Mouse (Mus musculus) olfactory bulb, adult 2 months (tissue): ENCODE data around the gene Hexim1. TPM values are rescaled to one million over a fixed set of nuclear protein-coding genes. Genes with fewer than 3 reads are reported as not detected.

Experiments used
- H3K27ac ChIP-seq: fragments of 200-500 bp; 2 replicates; pipeline ENCODE4 v1.5.1; 2012; ENCODE audit warnings: low read depth, low read length; ENCODE audit not compliant: insufficient read depth
- H3K4me1 ChIP-seq: fragments of 200-500 bp; 2 replicates; pipeline ENCODE4 v1.6.1; 2012; ENCODE audit warnings: low read length; ENCODE audit not compliant: control insufficient read depth, insufficient read depth
- H3K4me3 ChIP-seq: fragments of 200-500 bp; 2 replicates; pipeline ENCODE4 v1.5.1; 2012; ENCODE audit warnings: mild to moderate bottlenecking, low read depth, low read length, moderate library complexity; ENCODE audit not compliant: insufficient read depth
- CTCF ChIP-seq: fragments of 200-500 bp; IDR thresholded peaks from 2 replicates; pipeline ENCODE4 v1.5.1; 2012; ENCODE audit warnings: low read depth, mild to moderate bottlenecking, low read length, moderate library complexity; ENCODE audit not compliant: insufficient read depth
- POLR2A ChIP-seq: fragments of 200-500 bp; IDR thresholded peaks from 2 replicates; pipeline ENCODE4 v1.6.1; 2012; ENCODE audit warnings: mild to moderate bottlenecking, low read depth, low read length, moderate library complexity; ENCODE audit not compliant: insufficient read depth
- WGBS: fragments of 180-500 bp; shearing (Covaris S2); methylation state at CpG from one replicate; pipeline ENCODE4 v1.1.7; 2018; 5-methylcytosine and 5-hydroxymethylcytosine counted together
- polyA plus RNA-seq: library from polyadenylated mRNA; stranded (reverse); fragments of >200 nt; gene quantifications from 2 replicates; pipeline ENCODE4 v1.2.4, GENCODE M21; 2012; ENCODE audit warnings: low replicate concordance; ENCODE audit not compliant: missing spikeins, insufficient read depth, insufficient read length

Gene Hexim1
- polyA plus RNA-seq, 1 experiment = not detected

DNA sequence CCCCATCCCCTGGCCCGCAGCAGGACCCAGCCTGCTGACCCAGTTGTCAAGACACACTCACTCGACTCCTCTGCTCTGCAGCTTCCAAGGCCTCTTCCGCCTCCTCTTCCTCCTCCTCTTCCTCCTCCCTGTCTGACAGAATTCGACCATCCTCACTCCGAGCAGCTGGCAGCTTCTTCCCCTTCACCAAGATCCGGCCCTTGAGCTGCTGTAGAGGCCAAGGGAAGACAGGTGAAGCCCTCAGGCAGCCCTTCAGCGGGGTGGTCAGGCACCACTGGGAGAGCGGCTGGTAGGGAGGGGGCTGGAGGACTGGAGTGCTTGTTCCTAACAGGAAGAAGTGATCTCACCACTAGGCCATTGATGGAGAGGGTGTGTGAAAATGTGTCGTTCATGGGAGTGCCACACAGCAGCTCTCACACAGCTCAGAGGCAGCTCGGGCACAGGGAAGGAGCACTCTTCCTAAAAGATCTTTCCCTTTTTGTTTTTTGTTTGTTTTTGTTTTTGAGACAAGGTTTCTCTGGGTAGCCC is 41.2 kb upstream of the Hexim1 start:
- 32% methylated on average over 10 of the region's 10 CpGs for WGBS
- TF ChIP-seq CTCF = no peak
- no peak for TF ChIP-seq POLR2A
- Histone ChIP-seq H3K4me1 (peaks cover 11% of the 10 kb centered on the region), H3K27ac (no peak overlapping the region), H3K4me3 (no peak overlapping the region)

GRCm38 (mm10) chr11:103076010-103076409 is 40.0 kb upstream of the Hexim1 start:
- peaks cover 21% of the 10 kb centered on the region for H3K4me1 ChIP-seq
- 90% methylated on average over 7 of the region's 7 CpGs for WGBS
- no peak overlapping the region for H3K4me3 ChIP-seq
- no peak overlapping the region for H3K27ac ChIP-seq
- TF ChIP-seq POLR2A (no peak), CTCF (no peak)

DNA sequence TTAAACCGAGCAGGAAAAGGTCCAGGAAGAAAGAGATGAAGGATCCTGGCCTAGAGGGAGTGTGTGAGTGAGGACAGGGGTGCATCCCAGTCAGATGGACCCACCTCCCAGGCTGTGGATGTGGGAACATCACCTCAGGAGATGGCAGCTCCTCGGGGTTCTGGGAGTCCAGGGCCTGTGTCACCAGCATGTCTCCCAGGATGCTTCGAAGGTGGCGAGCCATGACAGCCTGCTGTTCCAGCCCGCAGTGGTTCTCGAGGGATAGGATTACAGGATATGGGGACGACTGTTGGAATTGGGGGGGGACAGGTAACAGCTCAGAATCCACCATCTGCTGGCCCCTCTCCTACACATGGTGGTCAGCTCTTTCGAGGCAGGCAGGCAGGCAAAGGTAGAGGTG is 39.5 kb upstream of the Hexim1 start:
- no peak for TF ChIP-seq POLR2A
- no peak for TF ChIP-seq CTCF
- Histone ChIP-seq H3K4me3 (no peak overlapping the region), H3K4me1 (peaks cover 17% of the 10 kb centered on the region), H3K27ac (no peak overlapping the region)
- 86% methylated on average over 8 of the region's 8 CpGs for WGBS

DNA sequence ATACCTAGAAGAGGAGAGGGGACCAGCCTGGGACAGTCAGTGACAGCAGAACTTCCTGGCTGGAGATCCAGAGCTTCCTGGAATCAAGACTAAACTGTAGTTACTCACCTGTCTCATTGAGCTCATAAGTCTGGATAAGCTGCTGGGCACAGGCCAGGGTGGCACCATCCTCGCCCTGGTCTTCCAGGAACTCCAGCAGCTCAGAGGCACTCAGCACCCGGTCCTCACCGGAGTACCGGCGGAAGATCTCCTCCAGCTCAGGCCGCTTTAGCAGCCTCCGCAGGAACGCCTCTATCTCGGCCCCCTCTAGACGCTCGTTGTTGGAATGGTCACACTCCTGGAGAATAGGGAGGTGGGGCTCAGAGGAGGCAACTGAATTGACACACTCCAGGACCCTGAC is 37.9 kb upstream of the Hexim1 start:
- H3K4me1 ChIP-seq = peaks cover 17% of the 10 kb centered on the region
- H3K4me3 ChIP-seq = no peak overlapping the region
- no peak overlapping the region for H3K27ac ChIP-seq
- 89% methylated on average over 11 of the region's 11 CpGs for WGBS
- TF ChIP-seq CTCF (no peak), POLR2A (no peak)

DNA sequence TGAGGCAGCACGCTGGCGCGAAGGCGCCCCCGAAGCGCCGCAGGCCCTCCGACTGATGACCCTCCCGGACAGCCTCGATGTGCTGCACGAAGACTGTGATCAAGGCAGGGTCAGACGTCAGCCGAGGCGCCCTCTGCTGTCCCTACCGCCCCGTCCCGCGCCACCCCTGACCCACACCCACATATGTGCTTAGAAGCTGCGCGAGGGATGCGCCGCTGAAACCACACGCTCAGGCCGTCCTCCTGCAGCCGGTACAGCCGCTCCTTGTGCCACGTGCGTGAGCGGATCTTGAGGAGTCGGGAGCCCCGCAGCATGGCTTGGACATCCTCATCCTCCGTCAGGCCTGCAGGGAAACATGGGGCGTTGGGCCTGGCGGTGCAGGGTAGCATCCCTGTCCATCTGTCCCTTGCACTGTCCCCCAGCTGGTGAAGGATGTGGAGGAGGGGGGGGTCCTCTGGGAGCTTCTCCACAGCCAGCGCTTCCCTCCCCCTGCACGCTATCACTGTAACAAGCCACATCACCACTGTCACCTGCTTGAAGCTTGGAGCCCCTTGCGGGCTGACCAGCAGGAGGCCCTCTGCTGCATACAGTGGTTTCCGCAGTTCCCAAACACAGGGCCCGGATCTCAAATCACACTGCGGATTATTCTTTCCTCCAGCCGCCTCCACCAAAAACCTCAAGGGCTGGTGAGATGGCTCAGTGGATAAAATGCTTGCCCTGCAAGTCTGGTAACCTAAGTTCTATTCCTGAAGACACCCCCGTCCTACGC is 35.5 kb upstream of the Hexim1 start:
- Histone ChIP-seq H3K4me3 (no peak overlapping the region), H3K4me1 (peaks cover 10% of the 10 kb centered on the region), H3K27ac (no peak overlapping the region)
- WGBS = 18% methylated on average over 43 of the region's 43 CpGs
- TF ChIP-seq CTCF (no peak), POLR2A (no peak)

DNA sequence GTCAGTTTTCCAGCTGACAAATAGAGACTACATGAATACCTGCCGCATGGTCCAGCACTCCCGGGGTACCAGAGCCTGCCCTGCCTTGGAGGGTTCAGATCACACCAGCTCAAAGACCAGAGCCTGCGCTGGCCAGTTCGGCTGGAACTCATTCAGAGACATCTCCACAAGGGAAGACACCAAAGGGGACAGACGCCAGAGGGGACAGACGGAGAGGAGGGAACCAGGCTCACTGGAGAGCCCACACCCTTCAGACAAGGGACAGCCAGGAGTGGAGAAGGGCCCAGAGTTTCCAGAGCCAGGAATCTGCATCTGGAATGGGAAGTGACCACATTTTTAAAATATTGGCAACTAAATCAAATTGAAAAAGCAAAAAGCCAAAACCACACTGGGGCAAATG is 34.4 kb upstream of the Hexim1 start:
- peaks cover 10% of the 10 kb centered on the region for H3K4me1 ChIP-seq
- no peak for TF ChIP-seq POLR2A
- TF ChIP-seq CTCF = no peak
- WGBS = 75% methylated on average over 6 of the region's 6 CpGs
- no peak overlapping the region for H3K4me3 ChIP-seq
- no peak overlapping the region for H3K27ac ChIP-seq

- H3K4me3 ChIP-seq = no peak overlapping the region
- WGBS = 96% methylated on average over 7 of the region's 7 CpGs
- no peak overlapping the region for H3K27ac ChIP-seq
- TF ChIP-seq POLR2A (no peak), CTCF (no peak)
- H3K4me1 ChIP-seq = peaks cover 10% of the 10 kb centered on the region
Measured at GRCm38 (mm10) chr11:103093306-103093705, 22.7 kb upstream of the Hexim1 start.

DNA sequence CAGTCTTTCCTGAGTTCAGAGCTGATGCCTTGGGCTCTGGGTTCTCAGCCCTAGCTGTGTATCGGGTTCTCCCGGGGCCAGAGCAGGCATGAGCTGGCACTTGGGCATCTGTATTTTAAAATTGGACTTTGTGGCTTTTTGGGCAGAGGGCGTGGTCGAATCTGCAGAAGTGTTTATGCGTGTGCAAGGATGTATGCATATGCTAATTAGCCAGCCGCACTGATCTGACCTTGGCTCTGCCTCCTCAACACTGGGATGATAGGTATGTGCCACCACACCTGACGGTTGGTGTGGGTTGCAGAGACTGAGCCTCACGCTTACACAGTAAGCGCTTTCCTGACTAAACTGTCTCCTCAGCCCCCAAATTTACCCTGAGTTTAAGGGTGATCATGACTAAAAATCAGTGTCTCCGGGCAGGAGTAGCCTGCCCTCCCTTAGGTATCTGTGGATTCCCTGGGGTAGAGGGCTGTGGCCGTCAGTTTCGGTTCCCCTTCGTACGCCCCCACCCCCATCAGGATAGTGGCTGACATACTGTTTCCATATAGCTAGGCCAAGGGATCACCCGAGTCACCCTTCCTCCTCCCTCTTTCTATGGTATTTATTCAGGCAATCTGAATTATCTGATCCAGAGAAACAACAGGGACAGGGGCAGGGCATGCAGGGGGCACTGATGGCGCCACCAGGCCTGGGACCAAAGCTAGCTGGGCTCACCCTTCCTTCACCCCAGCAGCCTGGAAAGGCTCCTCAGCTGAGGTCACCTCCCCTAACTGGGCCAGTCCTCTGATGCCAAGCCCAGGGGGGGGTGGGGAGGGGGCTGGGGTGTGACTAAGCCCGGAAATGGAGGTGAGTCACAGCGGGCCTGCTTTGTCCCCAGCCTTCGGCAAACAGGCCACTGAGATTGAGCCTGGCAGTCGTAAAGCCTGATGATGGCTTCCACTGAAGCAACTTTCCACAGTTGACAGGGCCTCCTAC is 21.9 kb upstream of the Hexim1 start:
- WGBS = 79% methylated on average over 20 of the region's 20 CpGs
- Histone ChIP-seq H3K27ac (no peak overlapping the region), H3K4me3 (no peak overlapping the region), H3K4me1 (peaks cover 10% of the 10 kb centered on the region)
- no peak for TF ChIP-seq CTCF
- no peak for TF ChIP-seq POLR2A
